Mouse (Mus musculus) T-helper 2 cell (primary cell): ENCODE results near the gene Banp.

Experiments used
- in situ Hi-C: fragments of 300-600 bp; cut with MboI, MseI; formaldehyde crosslinking; loops from one replicate; pipeline ENCODE4 v1.15.1; 2025; ENCODE audit warnings: high pct_unique_total_duplicates

Banp gene

DNA sequence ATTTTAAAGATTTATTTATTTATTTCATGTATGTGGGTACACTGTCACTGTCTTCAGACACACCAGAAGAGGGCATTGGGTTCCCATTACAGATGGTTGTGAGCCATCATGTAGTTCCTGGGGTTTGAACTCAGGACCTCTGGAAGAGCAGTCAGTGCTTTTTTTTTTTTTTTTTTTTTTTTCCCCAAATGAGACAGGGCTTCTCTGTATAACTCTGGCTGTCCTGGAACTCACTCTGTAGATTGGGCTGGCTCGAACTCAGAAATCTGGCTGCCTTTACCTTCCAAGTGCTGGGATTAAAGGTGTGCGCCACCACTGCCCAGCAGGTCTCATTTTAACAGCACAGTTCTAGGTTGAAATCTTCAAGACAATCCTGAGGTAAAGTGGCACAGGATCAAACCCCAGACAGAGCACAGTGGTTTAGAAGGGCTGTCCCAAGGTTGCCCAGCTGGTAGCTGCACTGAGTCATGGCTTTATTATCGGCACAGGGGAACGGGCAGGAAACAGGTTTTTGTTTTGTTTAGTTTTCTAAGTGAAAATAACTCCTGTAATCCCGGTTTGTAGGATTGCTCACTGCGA is at the start of gene Banp:
Banp (plus strand) TSS at position 529 of the 579 bp plus-strand sequence.
- in situ Hi-C loops = no loop called here

DNA sequence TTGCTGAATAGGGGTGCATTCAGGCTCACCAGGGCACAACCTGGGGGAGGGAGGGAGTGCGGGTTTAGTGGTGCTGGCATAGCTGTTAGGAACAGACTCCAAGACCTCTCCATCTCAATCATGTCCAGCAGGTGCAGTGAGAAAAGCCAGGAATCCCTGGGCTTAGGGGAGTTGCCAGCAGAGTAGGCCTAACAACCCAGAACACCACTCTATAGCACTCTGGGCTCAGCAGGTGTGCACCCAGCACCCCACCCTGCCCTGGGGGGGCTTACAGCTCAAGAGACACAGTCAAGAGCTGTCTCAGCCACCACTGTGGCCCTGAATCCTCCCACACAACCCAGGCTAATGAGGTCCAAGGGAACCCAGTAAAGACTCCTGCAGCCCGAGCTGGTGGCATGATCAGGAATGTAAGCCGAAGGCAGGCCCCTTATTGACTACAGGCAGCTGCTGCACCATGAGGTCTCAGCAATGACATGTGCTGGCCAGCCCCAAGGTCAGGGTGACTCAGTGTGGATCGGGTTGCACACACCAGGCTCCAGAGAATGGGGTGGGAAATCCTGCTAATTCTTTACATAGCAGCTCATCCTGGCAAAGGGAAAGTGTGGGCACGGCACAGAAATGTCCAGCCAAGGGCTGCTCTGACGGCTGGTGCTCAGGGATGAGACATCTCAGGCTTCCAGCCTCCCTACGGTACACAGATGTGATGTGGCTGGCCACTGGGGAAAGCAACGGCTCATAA is 47.9 kb upstream of the Banp start:
- in situ Hi-C loops = loop anchor here (5.0 kb wide), 1 partner anchor 49 kb away; no protein-coding TSS in a partner anchor

DNA sequence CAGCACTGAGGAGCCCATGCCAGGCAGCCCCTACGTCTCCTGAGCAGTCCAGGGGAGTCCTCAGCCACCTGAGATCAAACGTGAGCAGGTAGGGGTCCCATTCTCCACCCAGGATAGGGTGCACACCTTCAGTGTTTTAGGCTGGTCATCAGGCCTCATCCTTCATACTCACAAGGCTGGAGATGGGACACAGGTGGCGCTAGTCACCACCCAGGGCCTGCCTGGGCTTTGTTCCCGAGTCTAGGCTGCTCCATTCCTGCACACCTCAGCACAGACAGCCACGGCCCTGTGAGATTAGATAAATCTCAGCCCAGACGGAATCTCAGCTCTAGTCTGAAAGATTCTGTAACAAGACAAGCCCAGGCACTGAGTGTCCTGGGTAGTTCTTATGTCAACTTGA is 45.6 kb upstream of the Banp start:
- in situ Hi-C loops = loop anchor here (5.0 kb wide), 1 partner anchor 52 kb away; no protein-coding TSS in a partner anchor

DNA sequence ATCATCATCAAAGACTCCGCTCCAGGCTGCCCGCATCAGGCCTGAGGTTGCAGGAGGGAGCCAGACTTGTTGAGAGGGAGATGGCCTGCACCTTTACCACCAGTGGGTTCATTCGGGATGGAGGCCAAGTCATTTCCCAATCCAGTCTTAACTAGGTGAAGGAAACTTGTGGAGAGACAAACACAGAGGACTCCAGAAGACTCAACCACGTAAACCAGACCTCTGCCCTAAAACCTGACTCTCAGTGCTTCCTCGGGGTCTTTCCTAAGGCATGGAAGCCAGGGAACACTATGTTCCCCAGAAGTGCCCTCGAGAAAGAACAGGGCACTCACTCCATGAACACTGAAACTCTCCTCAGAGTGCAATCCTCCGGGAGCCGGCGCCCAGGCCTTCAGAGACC is 44.6 kb upstream of the Banp start:
- in situ Hi-C loops = loop anchor here (5.0 kb wide), 1 partner anchor 53 kb away; no protein-coding TSS in a partner anchor

DNA sequence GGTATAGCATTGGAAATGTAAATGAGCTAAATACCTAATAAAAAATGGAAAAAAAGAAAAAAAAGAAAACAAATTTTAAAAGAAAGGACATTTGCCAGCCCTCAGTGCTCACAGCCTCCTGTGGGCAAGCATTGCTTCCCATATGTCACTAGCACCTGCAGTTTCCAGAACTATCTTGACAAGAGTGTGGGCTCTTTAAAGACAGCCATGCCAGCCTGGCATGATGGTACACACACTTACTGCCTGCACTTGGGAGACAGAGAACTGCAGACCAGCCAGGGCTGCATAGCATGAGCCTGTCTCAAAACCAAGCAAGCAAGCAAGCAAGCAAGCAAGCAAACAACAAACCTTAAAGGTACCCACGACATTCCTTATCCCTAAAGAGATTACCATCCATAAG is 44.1 kb upstream of the Banp start:
- in situ Hi-C loops = no loop called here

DNA sequence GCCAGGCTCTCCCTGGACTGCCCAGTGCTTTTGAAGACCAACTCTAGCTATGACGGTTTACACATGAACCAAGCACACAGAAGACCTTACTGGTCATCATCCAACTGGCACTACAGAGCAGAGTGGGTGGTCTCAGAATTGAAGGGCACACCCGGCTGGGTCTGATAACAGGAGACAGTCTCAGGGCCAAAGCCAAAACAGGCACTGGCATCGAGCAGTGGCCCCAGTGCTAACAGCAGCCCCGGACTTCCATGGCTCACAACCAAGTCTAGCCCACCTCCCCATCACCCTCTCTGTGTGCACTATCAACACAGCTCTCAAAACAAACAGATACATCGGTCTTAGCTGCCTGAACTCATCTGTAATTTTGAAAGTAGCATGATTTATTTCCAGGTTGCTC is 43.7 kb upstream of the Banp start:
- in situ Hi-C loops = no loop called here

DNA sequence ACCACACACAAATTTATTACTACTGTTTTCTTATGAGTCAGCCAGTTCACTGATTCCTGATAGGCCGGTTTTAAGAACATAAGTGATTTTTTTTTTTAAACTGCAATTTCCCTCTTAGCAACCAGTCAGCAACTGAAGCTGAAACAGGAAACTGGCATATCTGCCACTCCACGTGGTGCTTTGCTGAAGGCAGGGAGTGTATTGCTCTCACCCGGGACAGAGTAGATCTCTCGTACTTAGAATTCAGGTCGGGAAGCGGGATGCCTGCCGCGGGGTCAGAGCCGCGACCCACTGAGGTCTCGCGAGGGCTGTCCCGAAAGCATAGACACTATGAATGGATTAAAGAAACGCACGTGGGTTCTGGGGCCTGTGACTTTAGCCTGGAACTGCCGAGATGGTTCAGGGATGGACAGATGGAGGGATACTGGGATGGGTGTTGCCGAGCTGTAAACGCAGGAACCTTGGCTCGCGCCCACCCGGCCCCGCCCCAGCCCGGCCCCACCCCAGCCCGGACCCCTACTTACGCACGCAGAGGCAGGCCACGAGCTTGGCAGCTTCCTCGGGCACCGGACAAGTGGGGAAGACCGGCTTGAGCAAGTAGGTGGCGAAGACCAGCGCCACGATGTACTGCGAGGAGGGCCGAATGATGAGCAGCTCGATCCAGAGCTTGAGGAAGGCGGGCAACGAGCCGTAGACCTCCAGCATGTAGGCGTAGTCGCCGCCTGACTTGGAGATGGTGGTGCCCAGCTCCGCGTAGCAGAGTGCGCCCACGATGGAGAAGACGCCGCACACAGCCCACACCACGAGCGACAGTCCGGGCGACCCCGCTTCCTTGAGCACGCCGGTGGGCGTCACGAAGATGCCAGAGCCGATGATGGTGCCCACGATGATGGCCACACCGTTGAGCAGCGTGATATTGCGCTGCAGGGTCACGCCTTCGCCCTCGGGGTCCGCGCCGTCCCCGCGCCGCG is 42.7 kb upstream of the Banp start:
- in situ Hi-C loops = no loop called here

DNA sequence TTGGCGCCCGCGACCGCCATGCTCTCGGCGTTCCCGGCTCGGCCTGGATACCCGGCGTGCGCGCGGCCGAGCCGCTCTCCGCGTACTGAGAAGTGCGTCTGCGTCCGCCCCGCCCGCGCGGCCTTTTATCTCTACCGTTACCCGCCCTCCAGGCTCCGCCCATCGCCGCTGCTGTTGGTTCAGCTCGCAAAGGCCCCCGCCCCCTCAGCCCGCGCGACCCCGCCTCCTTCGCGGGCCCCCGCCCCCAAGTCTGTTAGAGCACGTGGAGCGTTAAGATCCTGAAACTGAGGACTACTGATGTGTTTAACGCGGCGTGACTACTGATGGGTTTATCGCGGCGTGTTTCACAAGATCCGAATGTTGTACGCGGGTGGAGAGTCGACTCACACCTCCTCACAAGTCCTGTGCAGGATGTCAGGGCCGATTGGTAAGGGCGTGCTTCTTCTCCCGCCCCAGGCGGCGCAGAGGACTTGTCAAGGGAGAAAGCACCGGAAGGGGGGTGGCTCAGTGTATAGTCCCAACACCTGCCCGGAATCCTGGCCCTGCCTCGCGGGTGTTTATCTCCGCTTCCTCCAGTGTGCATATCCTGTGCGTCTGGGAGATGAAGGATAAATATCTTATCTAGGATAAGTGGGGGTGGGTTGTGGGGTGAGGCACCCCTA is 41.8 kb upstream of the Banp start, which contains the start of gene Slc7a5:
Slc7a5 (minus strand) TSS at position 108 of the 662 bp plus-strand sequence.
- in situ Hi-C loops = no loop called here

DNA sequence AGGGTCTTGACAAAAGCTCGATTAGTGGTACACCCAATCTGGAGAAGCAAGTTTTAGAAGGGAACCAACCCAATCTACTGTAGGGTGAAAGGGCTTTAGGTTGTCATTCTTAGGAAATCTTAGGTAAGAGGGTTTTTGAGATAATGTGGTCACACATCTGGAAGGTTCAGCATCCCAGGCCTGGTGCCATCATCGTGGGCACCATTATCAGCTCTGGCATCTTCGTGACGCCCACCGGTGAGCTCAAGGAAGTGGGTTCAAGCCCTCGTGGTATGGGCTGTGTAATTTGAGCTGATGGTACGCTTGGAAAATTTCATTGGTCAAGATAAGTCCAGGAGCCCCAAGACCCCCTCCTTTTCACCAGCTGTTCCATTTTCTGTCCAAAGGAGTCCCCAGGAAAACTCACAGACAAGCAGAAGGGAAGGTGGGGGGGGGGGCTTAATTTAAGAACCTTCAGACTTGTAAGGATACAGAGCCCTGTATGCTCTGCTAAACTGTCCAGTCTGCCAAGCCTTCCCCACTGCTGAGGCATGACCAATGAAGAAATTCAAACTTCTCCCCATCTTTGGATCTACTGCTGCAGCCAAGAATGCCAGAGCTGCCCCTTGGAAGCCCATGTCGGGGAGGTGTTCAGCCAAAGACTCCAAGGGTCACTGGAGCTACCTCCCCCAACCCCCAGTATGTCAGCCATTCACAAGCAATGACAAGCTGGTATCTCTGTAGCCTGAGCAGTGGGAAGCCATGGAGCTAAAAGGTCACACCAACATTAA is 41.0 kb upstream of the Banp start:
- in situ Hi-C loops = no loop called here

DNA sequence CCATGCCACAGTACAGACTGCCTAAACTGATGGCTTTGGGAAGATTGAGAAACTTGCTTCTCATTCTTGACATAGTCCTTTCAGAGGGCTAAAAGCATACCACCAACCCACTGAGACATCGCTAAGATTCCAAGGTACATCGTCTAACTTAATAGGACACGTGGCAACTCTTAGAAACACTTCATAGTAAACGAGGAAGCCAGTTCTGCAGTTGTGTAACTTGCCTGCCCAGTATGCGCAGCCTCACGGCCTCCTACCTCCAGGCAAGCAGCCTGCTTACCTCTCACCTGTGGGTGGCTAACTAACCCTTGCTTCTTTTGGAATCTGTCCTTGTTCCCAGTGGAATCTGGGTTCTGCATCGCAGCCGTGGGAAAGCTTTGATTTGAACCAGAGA is 40.4 kb upstream of the Banp start:
- in situ Hi-C loops = no loop called here

DNA sequence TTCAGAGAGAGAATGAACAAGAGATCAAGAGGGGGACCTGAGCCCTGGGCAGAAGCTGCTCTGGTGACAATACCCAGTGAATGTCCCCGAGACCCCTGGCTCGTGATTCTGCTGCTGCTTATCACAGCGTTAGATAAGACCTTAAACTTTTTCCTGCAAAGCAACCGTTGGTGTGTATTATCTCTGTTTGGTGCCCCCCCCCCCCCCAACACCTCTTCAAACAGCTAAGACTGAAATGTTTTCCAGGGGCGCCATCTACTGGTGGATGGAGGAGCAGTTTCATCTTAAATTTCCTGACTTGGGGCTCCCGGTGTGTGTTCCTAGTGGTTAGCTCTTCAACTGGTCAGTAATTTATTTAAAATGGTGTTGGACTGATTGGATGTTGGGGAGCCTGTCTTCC is 39.9 kb upstream of the Banp start:
- in situ Hi-C loops = no loop called here

DNA sequence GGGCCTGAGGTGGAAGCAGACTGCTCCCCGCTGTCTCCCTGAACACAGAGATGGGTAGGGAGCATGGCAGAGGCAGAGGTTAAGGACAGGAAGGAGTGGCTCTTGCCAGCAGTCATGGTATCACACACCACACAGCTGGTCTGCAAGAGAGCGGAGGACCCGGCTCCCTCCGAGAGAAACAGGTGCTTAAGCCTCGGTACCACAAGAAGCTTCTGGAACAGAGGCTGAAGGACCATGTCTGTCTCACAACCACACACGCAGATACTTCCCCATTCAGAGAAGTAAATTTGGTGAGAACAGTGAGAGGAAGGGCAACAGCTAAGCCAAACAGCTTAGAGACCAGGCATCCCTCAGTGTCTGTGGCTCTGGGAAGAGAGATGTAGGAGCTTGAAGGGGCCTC is 38.1 kb upstream of the Banp start:
- in situ Hi-C loops = no loop called here

DNA sequence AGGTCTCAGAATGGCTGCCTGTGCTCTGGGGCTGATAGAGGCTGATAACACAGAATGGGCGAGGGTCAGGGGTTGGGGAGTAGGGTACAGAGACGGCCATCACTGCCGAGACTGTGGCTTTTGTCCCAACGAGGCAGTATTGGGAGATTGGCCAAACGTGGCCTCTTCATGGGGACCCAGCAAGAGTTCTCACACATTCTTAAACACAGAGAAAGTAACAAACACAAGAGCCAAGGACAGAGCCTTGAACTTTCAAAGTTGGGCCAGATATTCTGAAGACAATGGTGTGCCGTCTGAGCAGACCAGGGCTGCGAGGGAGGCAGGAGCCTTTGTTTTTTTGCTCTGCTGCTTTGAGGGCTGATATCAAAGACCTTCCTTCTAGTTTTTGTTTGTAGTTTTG is 37.6 kb upstream of the Banp start:
- in situ Hi-C loops = no loop called here

DNA sequence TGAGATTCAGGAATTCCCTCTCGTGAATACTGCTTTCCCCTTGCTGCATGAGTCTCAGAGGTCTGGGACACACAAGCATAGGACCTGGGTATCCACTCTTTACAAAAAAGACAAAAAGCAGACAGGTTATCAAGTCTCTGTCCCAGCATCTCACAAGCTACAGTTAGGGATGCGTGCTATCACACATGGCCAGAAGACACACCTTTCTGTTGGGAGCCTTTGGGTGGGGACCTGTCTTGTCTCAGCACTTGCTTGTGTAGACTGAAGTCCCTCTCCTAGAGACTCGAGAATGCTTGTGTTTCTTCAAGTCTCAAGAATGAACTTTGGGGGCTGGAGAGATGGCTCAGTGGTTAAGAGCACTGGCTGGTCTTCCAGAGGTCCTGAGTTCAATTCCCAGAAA is 36.7 kb upstream of the Banp start:
- in situ Hi-C loops = no loop called here

DNA sequence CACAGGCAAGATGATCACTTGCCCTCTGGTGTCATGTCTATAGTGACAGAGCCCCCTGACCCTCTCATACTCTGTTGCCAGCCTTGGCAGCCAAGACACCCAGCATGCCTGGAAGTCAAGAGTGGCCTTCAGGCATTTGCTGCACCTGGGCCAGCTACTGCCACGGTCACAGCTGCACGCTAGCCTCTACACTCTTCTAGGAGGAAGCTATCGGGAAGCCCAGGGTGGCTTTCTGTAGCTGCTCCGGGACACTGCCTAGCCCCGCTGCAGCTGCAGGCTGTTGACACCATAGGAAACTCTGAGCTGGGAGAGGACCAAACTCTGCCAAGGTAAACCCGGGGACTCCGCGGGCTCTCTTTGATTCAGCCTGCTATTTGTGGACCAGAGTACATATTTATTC is 36.2 kb upstream of the Banp start:
- in situ Hi-C loops = no loop called here

DNA sequence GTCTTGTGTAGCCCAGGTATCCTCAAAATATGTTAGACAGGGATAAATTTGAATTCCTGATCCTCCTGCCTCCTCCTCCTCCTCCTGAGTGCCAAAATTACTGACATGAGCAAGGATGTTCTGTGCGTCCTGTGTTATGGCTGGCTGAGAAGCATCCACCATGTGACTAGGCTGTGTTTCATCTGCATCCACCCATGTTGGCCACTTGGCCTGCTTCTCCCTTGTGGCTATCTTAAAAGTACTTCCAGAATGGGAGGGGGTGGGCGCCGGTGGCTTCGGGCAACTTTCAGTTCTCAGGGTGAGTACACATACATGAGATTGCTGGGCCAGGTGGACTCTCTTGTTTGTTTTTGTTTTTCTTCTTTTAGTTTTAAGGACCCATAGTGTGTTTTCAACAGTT is 30.4 kb upstream of the Banp start:
- in situ Hi-C loops = no loop called here

DNA sequence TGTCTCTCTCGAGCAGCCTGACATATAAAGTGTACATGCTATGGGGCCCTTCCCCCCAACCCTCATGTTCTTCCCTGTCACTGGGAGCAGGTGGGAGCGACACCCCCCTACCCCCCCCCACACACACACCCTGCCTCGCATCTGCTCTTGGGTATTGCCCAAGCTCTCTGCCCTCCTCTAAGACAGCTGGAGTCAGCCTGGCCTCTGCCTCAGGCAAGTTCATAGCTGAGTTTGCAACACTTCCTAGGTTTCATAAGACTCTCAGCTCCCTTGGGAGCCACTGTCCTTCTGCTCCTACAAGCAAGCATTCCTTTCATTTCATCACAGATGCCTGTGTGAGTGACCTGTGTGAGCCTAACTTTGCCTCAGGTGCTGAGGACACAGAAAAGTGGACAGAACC is 29.8 kb upstream of the Banp start:
- in situ Hi-C loops = loop anchor here (10.0 kb wide), 1 partner anchor 165 kb away; no protein-coding TSS in a partner anchor

DNA sequence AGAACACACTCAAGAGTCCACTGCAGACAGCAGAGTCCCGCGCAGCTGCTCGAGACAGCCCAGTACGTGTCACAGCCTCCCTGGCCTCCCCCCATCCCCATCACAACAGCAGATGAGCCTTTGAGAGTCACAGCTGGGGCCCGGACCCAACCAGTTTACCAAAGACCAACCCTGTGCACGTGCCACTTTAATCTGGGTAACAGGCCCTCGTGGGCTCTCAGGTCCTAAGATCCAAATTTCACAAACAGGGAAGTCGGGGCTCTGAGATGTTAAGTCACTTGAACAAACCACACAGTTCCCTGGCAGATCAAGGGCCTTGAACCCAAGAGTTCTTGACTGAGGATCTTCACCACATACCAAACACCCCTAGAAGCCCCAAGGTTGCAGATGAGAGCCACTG is 28.0 kb upstream of the Banp start:
- in situ Hi-C loops = loop anchor here (10.0 kb wide), 1 partner anchor 167 kb away; no protein-coding TSS in a partner anchor

DNA sequence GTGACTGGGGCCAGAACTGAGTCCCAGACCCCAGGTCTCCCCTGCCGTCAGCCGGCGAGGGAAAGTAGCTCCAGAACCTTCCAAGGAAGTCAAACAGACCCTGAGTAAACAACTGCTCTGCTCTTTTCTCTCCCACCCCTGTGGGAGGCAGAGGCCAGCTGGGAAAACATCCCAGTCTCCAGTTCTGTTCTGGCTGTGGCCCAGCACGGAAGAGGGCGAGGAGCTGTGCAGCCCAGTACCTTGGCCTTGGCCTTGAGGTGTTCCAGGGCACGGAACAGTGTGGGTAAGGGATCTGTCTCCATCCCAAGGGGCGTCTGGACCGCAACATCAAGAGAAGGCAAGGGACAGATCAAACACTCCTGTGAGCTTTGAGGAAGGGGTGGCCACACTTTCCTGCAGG is 27.4 kb upstream of the Banp start:
- in situ Hi-C loops = loop anchor here (10.0 kb wide), 1 partner anchor 167 kb away; no protein-coding TSS in a partner anchor

DNA sequence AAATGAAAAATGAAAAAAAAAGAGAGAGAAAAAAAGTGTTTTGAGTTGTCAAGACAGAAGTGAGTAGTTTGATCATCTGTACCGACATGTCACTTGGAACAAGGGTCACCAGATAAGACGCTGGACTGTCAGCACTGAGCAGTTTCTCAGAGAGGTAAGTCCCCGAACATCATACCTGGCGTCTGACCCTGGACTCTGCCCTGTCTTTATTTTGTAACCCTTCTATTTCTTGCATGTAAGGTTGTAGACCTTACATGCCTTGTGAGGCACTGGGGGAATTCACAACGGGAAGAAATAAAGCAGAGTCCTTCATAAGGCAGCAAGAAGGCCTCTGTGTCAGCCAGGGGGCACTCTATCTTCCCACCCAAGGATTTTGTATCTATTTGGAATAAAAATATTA is 24.9 kb upstream of the Banp start:
- in situ Hi-C loops = loop anchor here (10.0 kb wide), 1 partner anchor 170 kb away; no protein-coding TSS in a partner anchor

DNA sequence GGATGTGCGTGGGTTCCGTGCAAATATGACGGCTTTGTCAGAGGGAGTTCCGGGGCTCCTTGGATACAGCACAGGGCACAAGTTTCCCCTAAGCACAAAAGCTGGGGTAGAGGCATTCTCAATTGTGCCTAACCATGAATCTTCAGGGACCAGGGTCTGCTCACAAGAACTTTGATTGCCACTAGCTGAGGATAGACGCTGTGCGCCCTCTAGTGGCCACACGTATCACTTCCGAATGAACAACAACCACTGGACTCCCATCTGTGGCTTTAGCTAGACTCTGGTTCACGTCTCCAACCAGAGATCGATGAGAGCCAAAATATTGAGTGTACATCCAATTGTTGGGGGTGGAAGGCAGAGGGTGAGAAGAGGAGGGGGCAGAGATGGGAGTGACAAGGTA is 23.9 kb upstream of the Banp start:
- in situ Hi-C loops = loop anchor here (10.0 kb wide), 1 partner anchor 171 kb away; no protein-coding TSS in a partner anchor
